Mouse (Mus musculus) left cerebral cortex, postnatal 4 days (tissue): ENCODE data around the gene Xkr7. TPM values are rescaled to one million over a fixed set of nuclear protein-coding genes. Genes with fewer than 3 reads are reported as not detected.

Experiments used
- DNase-seq: peaks from one replicate; pipeline ENCODE4 v3.0.0-alpha.2; 2022
- intact Hi-C: fragments of 180-260 bp; cut with DNase I; formaldehyde crosslinking; loops from one replicate; pipeline ENCODE4 v1.15.1; 2025
- total RNA-seq, 2 experiments: library from RNA; stranded (reverse); gene quantifications; 2 replicates each; pipeline ENCODE4 v1.2.3; 2021

Xkr7 gene
- total RNA-seq, 2 experiments from 2014 or later: 23.2 to 23.4 TPM

DNA sequence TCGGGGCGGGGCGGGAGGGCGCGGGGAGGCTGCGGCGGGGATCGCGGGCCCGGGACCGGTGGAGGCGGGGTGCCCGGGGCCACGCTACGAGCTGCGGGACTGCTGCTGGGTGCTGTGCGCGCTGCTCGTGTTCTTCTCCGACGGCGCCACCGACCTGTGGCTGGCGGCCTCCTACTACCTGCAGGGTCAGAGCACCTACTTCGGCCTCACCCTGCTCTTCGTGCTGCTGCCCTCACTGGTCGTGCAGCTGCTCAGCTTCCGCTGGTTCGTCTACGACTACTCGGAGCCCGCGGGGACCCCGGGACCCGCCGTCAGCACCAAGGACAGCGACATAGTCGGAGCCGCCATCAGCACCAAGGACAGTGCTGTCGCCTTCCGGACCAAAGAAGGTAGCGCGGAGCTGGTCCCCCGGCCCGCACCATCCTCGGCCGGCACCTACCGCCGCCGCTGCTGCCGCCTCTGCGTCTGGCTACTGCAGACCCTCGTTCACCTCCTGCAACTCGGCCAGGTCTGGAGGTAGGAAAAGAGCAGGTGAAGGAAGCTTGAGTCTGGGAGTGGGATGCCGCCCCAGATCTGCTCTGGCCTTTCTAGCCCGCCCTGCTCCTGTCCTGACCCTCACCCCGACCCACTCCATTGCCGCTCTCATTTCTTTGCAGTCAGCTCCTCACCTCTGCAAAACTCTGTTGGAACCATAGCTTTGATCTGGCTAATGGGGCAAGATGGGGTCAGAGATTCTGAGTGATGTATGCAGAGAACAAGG lies 611 bp downstream of the Xkr7 start:
- intact Hi-C loops: no loop called here

DNA sequence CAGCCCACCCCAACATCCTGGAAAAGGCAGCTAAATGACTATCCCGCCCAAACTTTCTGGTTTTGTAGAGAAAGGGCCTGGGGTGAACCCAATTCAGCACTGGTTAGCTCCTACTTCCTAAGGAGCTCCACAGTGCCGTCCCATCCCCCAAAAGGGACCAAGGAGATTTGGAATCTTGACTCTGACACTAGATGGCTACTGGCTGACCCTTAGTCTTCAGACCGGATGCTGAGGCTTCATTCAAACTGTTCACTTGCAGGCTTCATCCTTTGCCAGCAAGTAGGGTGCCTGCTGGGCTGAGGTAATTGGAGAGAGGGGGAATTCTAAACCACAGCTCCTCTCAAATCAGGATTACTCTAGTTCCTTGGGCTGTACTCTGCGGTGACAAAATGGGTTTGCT lies 1.3 kb downstream of the Xkr7 start:
- intact Hi-C loops: no loop called here
- DNase-seq: peak; percentile 57

More for the DNA sequence above, 611 bp downstream of the Xkr7 start:
- peak; percentile 69 for DNase-seq

GRCm38 (mm10) chr2:153033545-153034230 lies 2.0 kb downstream of the Xkr7 start:
- intact Hi-C loops: no loop called here
- peak; percentile 46 for DNase-seq

DNA sequence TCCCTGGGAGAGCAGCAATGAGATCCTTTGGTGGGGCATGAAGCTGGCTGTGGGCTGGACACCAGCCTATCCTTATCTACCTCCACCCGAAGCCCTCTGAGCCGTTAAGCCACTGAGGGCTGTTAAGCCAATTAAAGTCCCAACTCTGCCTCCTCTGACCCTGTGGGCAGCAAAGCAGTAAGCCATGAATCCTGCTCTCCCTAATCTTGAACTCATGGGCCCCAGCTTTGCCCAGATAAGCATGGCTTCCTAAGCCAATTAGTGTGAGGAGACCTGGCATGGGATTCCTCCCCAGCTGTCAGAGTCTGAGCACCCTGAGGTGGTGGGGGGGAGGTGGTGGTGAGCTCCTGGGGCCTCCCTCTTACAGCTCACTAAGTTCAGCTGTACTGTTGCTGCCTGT lies 5.0 kb downstream of the Xkr7 start:
- intact Hi-C loops: no loop called here

GRCm38 (mm10) chr2:153043886-153044285 lies 12.2 kb downstream of the Xkr7 start:
- intact Hi-C loops: no loop called here
- DNase-seq: peak; percentile 49

More for the DNA sequence above, 5.0 kb downstream of the Xkr7 start:
- DNase-seq: no peak

DNA sequence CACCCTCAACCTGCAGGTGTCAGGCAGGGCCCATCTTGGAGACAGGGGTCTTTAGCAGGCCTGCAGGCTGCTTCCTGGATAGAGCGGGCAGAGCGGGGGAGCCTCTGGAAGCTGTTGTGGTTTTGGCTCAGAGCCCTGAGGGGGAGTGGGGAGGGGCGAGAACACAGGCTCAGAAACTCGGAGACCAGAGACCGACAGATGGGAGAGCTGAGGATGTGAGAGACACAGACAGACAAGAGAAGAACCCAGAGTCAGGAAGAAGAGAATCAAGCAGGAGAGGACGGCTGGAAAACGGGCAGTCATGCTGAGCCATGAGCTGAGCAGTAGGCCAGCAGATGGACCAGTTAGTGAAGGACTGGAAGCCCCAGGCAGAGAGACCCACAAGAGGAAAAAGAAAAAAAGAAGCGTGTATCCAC lies 14.2 kb downstream of the Xkr7 start:
- intact Hi-C loops: no loop called here
- DNase-seq: peak; percentile 92

- intact Hi-C loops: no loop called here
- DNase-seq: peak; percentile 88
These were observed 16.3 kb downstream of the Xkr7 start for GRCm38 (mm10) chr2:153047828-153048465.

DNA sequence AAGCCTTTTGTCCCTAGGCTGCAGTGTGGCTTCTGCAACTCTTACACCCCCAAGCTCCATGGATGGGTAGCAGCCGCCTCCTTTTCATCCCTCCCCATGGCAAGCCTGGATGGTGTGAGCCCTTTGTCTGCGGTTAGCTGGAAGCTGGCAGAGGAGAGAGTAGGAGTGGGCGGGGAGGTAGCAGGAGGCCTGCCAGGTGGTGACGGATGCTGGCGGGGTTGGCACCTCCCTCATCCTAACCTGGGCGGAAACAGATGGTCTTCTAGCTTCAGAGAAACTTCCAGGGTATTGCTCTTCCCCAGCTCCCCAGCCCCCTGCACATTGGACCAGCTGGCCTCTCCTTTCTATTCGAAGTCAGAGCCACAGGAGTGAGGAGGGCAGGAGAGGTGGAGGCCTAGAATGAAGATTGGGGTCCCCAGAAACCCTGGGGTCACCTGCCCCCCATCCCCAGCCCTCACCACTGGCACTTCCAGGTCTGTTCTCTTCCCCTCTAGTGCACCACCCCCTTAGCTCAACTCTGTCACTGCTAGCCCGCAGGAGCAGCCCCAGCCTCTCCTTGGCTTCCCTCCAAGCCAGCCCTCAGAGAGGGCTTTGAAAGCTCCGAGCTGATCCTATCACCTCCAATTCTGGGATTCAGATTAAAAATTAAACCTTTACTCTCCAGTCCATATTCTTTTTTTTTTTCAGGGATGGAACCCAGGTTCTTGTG lies 17.8 kb downstream of the Xkr7 start:
- intact Hi-C loops: no loop called here
- DNase-seq: peak; percentile 94

- intact Hi-C loops: no loop called here
- DNase-seq: no peak
These were observed 18.3 kb downstream of the Xkr7 start for GRCm38 (mm10) chr2:153049997-153050358.

DNA sequence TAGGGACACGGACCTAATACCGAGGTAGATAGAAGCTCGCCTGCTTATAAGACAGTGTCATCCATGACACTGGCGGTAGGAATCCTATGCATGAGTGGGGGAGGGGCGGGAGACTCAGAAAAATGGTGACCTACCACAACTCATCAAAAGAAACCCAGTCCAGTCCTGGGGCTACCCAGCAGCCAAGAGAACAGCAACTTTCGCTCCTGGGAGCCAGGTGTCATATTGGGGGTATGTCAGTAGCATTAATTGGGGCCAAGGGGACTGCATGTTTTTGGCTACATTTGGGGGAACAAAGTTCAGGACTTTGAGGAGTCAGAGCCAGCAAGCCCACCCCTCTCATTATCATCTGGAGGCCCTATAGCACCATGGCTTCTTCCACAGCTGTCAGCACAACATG lies 19.4 kb downstream of the Xkr7 start:
- intact Hi-C loops: no loop called here
- no peak for DNase-seq

GRCm38 (mm10) chr2:153051537-153051936 lies 19.9 kb downstream of the Xkr7 start:
- intact Hi-C loops: no loop called here
- DNase-seq: no peak

GRCm38 (mm10) chr2:153052700-153053351 lies 21.2 kb downstream of the Xkr7 start:
- peak; percentile 39 for DNase-seq
- intact Hi-C loops: no loop called here

- no peak for DNase-seq
- intact Hi-C loops: no loop called here
These were observed 22.2 kb downstream of the Xkr7 start for GRCm38 (mm10) chr2:153053896-153054295.

GRCm38 (mm10) chr2:153055270-153055920 lies 23.7 kb downstream of the Xkr7 start:
- intact Hi-C loops: no loop called here
- DNase-seq: no peak

DNA sequence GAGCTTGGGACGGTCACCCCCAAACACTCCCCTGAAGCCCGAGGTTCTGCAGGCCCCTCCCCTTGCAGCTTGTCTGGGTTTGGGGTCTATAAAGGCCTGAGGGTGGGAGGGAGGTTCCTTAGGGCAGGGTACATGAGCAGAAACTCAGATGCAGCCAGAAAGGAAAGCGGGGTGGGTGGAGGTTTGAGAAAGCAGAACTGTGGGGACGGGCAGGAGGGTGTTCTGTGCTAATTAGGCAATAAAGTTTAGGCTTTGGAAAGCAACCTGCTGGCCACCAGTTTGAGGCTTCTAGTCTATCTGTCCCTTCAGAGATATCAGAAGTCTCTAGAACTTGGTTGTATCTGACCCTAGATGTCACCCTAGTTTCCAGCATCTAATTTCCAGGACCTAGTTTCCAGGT lies 26.7 kb downstream of the Xkr7 start:
- intact Hi-C loops: no loop called here
- DNase-seq: no peak

- DNase-seq: no peak
- intact Hi-C loops: no loop called here
These were observed 28.6 kb downstream of the Xkr7 start for GRCm38 (mm10) chr2:153060216-153060615.

GRCm38 (mm10) chr2:153063394-153063793 lies 31.7 kb downstream of the Xkr7 start:
- intact Hi-C loops: no loop called here
- DNase-seq: no peak

DNA sequence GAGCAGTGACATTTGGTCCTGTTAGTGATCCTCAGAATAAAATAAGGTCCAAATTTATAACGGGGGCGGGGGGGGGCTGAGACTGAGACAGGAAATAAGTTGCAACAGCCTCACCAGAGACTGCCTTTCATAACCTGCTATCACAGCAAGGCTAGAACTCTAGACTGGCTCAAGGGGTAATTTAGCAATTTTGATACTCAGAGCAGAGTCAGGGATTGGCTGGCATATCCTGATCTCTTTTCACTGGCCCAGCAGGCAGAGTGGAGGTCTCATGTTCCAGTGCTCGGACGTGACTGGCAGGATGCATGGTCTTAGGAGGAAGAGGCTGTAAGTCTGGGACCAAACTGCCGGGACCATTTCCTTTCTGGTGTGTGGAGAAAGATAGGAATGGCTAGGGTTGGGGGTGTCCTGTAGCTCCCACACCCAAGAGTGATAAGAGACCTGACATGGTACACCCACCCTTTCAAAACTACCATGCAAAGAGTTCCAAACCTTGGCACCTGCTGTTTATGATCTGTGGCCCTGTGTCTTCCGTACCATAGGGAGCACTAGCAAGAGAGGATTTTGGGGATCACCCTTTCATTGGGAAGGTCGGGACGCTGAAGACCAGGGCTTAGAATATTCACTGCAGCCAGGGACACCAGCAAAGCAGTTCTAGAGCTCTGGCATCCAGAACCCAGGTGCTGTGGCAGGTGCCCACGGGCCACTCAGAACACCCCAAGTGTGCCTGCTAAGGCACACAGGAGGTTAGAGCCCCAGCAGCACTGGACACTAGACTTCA lies 32.7 kb downstream of the Xkr7 start:
- intact Hi-C loops: no loop called here
- no peak for DNase-seq

- DNase-seq: no peak
- intact Hi-C loops: no loop called here
These were observed 34.3 kb downstream of the Xkr7 start, which contains the start of gene Ccm2l for GRCm38 (mm10) chr2:153065747-153066508. Gene Ccm2l (plus strand): TSS chr2:153065955.
